Mouse (Mus musculus): ENCODE results near the gene Abi2. TPM values are rescaled to one million over a fixed set of nuclear protein-coding genes. Genes with fewer than 3 reads are reported as not detected.

The Abi2 gene
- polyA plus RNA-seq, 1 experiment from 2014 or later: 4.0 TPM

GRCm38 (mm10) chr1:60469491-60469890 lies 60.1 kb downstream of the Abi2 start:
- Histone ChIP-seq H3K4me1 (ENCODE audit: control insufficient read depth, low read depth, low read length) (no peaks in the 10 kb centered on the region), H3K27me3 (ENCODE audit: control insufficient read depth, insufficient read depth, low read depth, low read length) (no peaks in the 10 kb centered on the region), H3K9ac (ENCODE audit: low read depth, low read length) (no peak overlapping the region), H3K4me2 (ENCODE audit: low read depth, low read length) (no peak overlapping the region), H3K9me3 (replicated peaks; ENCODE audit: control insufficient read depth, low read length) (no peaks in the 10 kb centered on the region), H3K36me3 (ENCODE audit: control insufficient read depth, insufficient read depth) (no peaks in the 10 kb centered on the region), H3K27ac (ENCODE audit: low read length) (no peak overlapping the region), H3K4me3 (ENCODE audit: low read depth, low read length) (no peak overlapping the region)
- 82% methylated on average over 2 of the region's 2 CpGs for WGBS (ENCODE audit: insufficient replicate concordance)
- no peak for ATAC-seq (ENCODE audit: low read depth)

- H3K4me1 ChIP-seq (ENCODE audit: control insufficient read depth, low read depth, low read length): no peaks in the 10 kb centered on the region
- H3K36me3 ChIP-seq (ENCODE audit: control insufficient read depth, insufficient read depth): no peaks in the 10 kb centered on the region
- no peak overlapping the region for H3K4me2 ChIP-seq (ENCODE audit: low read depth, low read length)
- 67% methylated on average over 7 of the region's 7 CpGs for WGBS (ENCODE audit: insufficient replicate concordance)
- H3K27me3 ChIP-seq (ENCODE audit: control insufficient read depth, insufficient read depth, low read depth, low read length): no peaks in the 10 kb centered on the region
- no peak overlapping the region for H3K4me3 ChIP-seq (ENCODE audit: low read depth, low read length)
- no peak for ATAC-seq (ENCODE audit: low read depth)
- H3K9ac ChIP-seq (ENCODE audit: low read depth, low read length): no peak overlapping the region
- no peaks in the 10 kb centered on the region for H3K9me3 ChIP-seq (replicated peaks; ENCODE audit: control insufficient read depth, low read length)
- H3K27ac ChIP-seq (ENCODE audit: low read length): no peak overlapping the region
These were observed 61.1 kb downstream of the Abi2 start for GRCm38 (mm10) chr1:60470541-60470940.

GRCm38 (mm10) chr1:60481561-60481960 lies 72.1 kb downstream of the Abi2 start:
- H3K9ac ChIP-seq (ENCODE audit: low read depth, low read length): no peak overlapping the region
- peaks cover 3% of the 10 kb centered on the region; the same call in 1 of the 2 replicates for H3K36me3 ChIP-seq (ENCODE audit: control insufficient read depth, insufficient read depth)
- no peaks in the 10 kb centered on the region for H3K27me3 ChIP-seq (ENCODE audit: control insufficient read depth, insufficient read depth, low read depth, low read length)
- WGBS (ENCODE audit: insufficient replicate concordance): 64% methylated on average over 1 of the region's 1 CpGs
- H3K9me3 ChIP-seq (replicated peaks; ENCODE audit: control insufficient read depth, low read length): no peaks in the 10 kb centered on the region
- no peak overlapping the region for H3K4me3 ChIP-seq (ENCODE audit: low read depth, low read length)
- no peak for ATAC-seq (ENCODE audit: low read depth)
- H3K4me2 ChIP-seq (ENCODE audit: low read depth, low read length): no peak overlapping the region
- no peaks in the 10 kb centered on the region for H3K4me1 ChIP-seq (ENCODE audit: control insufficient read depth, low read depth, low read length)
- no peak overlapping the region for H3K27ac ChIP-seq (ENCODE audit: low read length)

- Histone ChIP-seq H3K9ac (ENCODE audit: low read depth, low read length) (no peak overlapping the region), H3K36me3 (ENCODE audit: control insufficient read depth, insufficient read depth) (peaks cover 3% of the 10 kb centered on the region; the same call in 1 of the 2 replicates), H3K27ac (ENCODE audit: low read length) (no peak overlapping the region), H3K27me3 (ENCODE audit: control insufficient read depth, insufficient read depth, low read depth, low read length) (no peaks in the 10 kb centered on the region), H3K4me3 (ENCODE audit: low read depth, low read length) (no peak overlapping the region), H3K9me3 (replicated peaks; ENCODE audit: control insufficient read depth, low read length) (no peaks in the 10 kb centered on the region), H3K4me1 (ENCODE audit: control insufficient read depth, low read depth, low read length) (no peaks in the 10 kb centered on the region), H3K4me2 (ENCODE audit: low read depth, low read length) (no peak overlapping the region)
- no peak for ATAC-seq (ENCODE audit: low read depth)
- WGBS (ENCODE audit: insufficient replicate concordance): 61% methylated on average over 1 of the region's 1 CpGs
These were observed 73.5 kb downstream of the Abi2 start for GRCm38 (mm10) chr1:60482881-60483280.

GRCm38 (mm10) chr1:60485649-60486048 lies 76.2 kb downstream of the Abi2 start:
- Histone ChIP-seq H3K9ac (ENCODE audit: low read depth, low read length) (no peak overlapping the region), H3K9me3 (replicated peaks; ENCODE audit: control insufficient read depth, low read length) (no peaks in the 10 kb centered on the region), H3K4me2 (ENCODE audit: low read depth, low read length) (no peak overlapping the region), H3K4me3 (ENCODE audit: low read depth, low read length) (no peak overlapping the region), H3K27me3 (ENCODE audit: control insufficient read depth, insufficient read depth, low read depth, low read length) (no peaks in the 10 kb centered on the region), H3K36me3 (ENCODE audit: control insufficient read depth, insufficient read depth) (peaks cover 3% of the 10 kb centered on the region; the same call in 1 of the 2 replicates), H3K27ac (ENCODE audit: low read length) (no peak overlapping the region), H3K4me1 (ENCODE audit: control insufficient read depth, low read depth, low read length) (no peaks in the 10 kb centered on the region)
- ATAC-seq (ENCODE audit: low read depth): no peak
- WGBS (ENCODE audit: insufficient replicate concordance): 63% methylated on average over 3 of the region's 3 CpGs

GRCm38 (mm10) chr1:60488635-60489034 lies 79.2 kb downstream of the Abi2 start:
- Histone ChIP-seq H3K36me3 (ENCODE audit: control insufficient read depth, insufficient read depth) (peaks cover 7% of the 10 kb centered on the region), H3K27ac (ENCODE audit: low read length) (no peak overlapping the region), H3K4me1 (ENCODE audit: control insufficient read depth, low read depth, low read length) (no peaks in the 10 kb centered on the region), H3K9me3 (replicated peaks; ENCODE audit: control insufficient read depth, low read length) (no peaks in the 10 kb centered on the region), H3K9ac (ENCODE audit: low read depth, low read length) (no peak overlapping the region), H3K4me2 (ENCODE audit: low read depth, low read length) (no peak overlapping the region), H3K27me3 (ENCODE audit: control insufficient read depth, insufficient read depth, low read depth, low read length) (no peaks in the 10 kb centered on the region), H3K4me3 (ENCODE audit: low read depth, low read length) (no peak overlapping the region)
- WGBS (ENCODE audit: insufficient replicate concordance): 70% methylated on average over 8 of the region's 8 CpGs
- no peak for ATAC-seq (ENCODE audit: low read depth)

GRCm38 (mm10) chr1:60489660-60490059 lies 80.2 kb downstream of the Abi2 start:
- Histone ChIP-seq H3K27me3 (ENCODE audit: control insufficient read depth, insufficient read depth, low read depth, low read length) (no peaks in the 10 kb centered on the region), H3K36me3 (ENCODE audit: control insufficient read depth, insufficient read depth) (peaks cover 7% of the 10 kb centered on the region), H3K27ac (ENCODE audit: low read length) (no peak overlapping the region), H3K4me2 (ENCODE audit: low read depth, low read length) (no peak overlapping the region), H3K4me3 (ENCODE audit: low read depth, low read length) (no peak overlapping the region), H3K9ac (ENCODE audit: low read depth, low read length) (no peak overlapping the region), H3K4me1 (ENCODE audit: control insufficient read depth, low read depth, low read length) (no peaks in the 10 kb centered on the region), H3K9me3 (replicated peaks; ENCODE audit: control insufficient read depth, low read length) (no peaks in the 10 kb centered on the region)
- 69% methylated on average over 2 of the region's 2 CpGs for WGBS (ENCODE audit: insufficient replicate concordance)
- no peak for ATAC-seq (ENCODE audit: low read depth)

- Histone ChIP-seq H3K4me1 (ENCODE audit: control insufficient read depth, low read depth, low read length) (no peaks in the 10 kb centered on the region), H3K4me2 (ENCODE audit: low read depth, low read length) (no peak overlapping the region), H3K27me3 (ENCODE audit: control insufficient read depth, insufficient read depth, low read depth, low read length) (no peaks in the 10 kb centered on the region), H3K9ac (ENCODE audit: low read depth, low read length) (no peak overlapping the region), H3K4me3 (ENCODE audit: low read depth, low read length) (no peak overlapping the region), H3K27ac (ENCODE audit: low read length) (no peak overlapping the region), H3K9me3 (replicated peaks; ENCODE audit: control insufficient read depth, low read length) (no peaks in the 10 kb centered on the region), H3K36me3 (ENCODE audit: control insufficient read depth, insufficient read depth) (peaks cover 9% of the 10 kb centered on the region)
- WGBS (ENCODE audit: insufficient replicate concordance): 64% methylated on average over 4 of the region's 4 CpGs
- no peak for ATAC-seq (ENCODE audit: low read depth)
These were observed 81.1 kb downstream of the Abi2 start for GRCm38 (mm10) chr1:60490510-60490909.

- ATAC-seq (ENCODE audit: low read depth): peak; percentile 50; the same call in 1 of the 2 replicates
- no peak overlapping the region for H3K27ac ChIP-seq (ENCODE audit: low read length)
- no peak overlapping the region for H3K4me3 ChIP-seq (ENCODE audit: low read depth, low read length)
- no peak overlapping the region for H3K4me2 ChIP-seq (ENCODE audit: low read depth, low read length)
- H3K4me1 ChIP-seq (ENCODE audit: control insufficient read depth, low read depth, low read length): no peaks in the 10 kb centered on the region
- H3K27me3 ChIP-seq (ENCODE audit: control insufficient read depth, insufficient read depth, low read depth, low read length): no peaks in the 10 kb centered on the region
- H3K9me3 ChIP-seq (replicated peaks; ENCODE audit: control insufficient read depth, low read length): no peaks in the 10 kb centered on the region
- H3K9ac ChIP-seq (ENCODE audit: low read depth, low read length): no peak overlapping the region
- whole genome bisulfite sequencing (ENCODE audit: insufficient replicate concordance): 59% methylated on average over 5 of the region's 5 CpGs
- H3K36me3 ChIP-seq (ENCODE audit: control insufficient read depth, insufficient read depth): peaks cover 11% of the 10 kb centered on the region
These were observed 83.0 kb downstream of the Abi2 start for GRCm38 (mm10) chr1:60492404-60492803.

All from liver, embryonic 16.5 days (tissue).